Mouse (Mus musculus): ENCODE data around the gene Mettl18. TPM values are rescaled to one million over a fixed set of nuclear protein-coding genes. Genes with fewer than 3 reads are reported as not detected.

Mettl18 gene
- polyA plus RNA-seq (2015; fragmentation: Nextera tagmentation; extraction: Ambion mirVana) = 8.6 and 9.2 TPM in 2 replicates

GRCm38 (mm10) chr1:163994721-163995608 is at the start of gene Mettl18, which contains the start of gene BC055324:
TSS of gene Mettl18 (plus strand) at chr1:163994889.
TSS of gene BC055324 (minus strand) at chr1:163994796.
- H3K9ac ChIP-seq (replicated peaks) = peak within 1 kb of the TSS; percentile 72
- peaks cover 8% of the 10 kb centered on the region for H3K4me1 ChIP-seq
- no peaks in the 10 kb centered on the region for H3K36me3 ChIP-seq
- H3K27ac ChIP-seq (replicated peaks) = peak within 1 kb of the TSS; percentile 74
- H3K27me3 ChIP-seq = no peaks in the 10 kb centered on the region
- peak; percentile 99 for ATAC-seq (replicated peaks)
- H3K4me2 ChIP-seq (replicated peaks) = peak within 1 kb of the TSS; percentile 62
- 2% methylated on average over 43 of the region's 43 CpGs for WGBS
- peak within 1 kb of the TSS; percentile 92 for H3K4me3 ChIP-seq
- no peaks in the 10 kb centered on the region for H3K9me3 ChIP-seq

- H3K9ac ChIP-seq (replicated peaks) = no peak overlapping the region
- no peaks in the 10 kb centered on the region for H3K4me1 ChIP-seq
- H3K4me3 ChIP-seq = no peak overlapping the region
- no peaks in the 10 kb centered on the region for H3K27me3 ChIP-seq
- no peak overlapping the region for H3K4me2 ChIP-seq (replicated peaks)
- H3K27ac ChIP-seq (replicated peaks) = no peak overlapping the region
- no peak for ATAC-seq (replicated peaks)
- peaks cover 75% of the 10 kb centered on the region for H3K36me3 ChIP-seq
- H3K9me3 ChIP-seq = no peaks in the 10 kb centered on the region
- WGBS = 92% methylated on average over 2 of the region's 2 CpGs
These were observed 41.3 kb upstream of the Mettl18 start for GRCm38 (mm10) chr1:163953396-163953795.

- no peak overlapping the region for H3K4me3 ChIP-seq
- no peaks in the 10 kb centered on the region for H3K27me3 ChIP-seq
- H3K36me3 ChIP-seq = peaks cover 39% of the 10 kb centered on the region
- H3K9ac ChIP-seq (replicated peaks) = no peak overlapping the region
- no peak overlapping the region for H3K4me2 ChIP-seq (replicated peaks)
- no peak for ATAC-seq (replicated peaks)
- 91% methylated on average over 3 of the region's 3 CpGs for WGBS
- H3K4me1 ChIP-seq = no peaks in the 10 kb centered on the region
- no peak overlapping the region for H3K27ac ChIP-seq (replicated peaks)
- H3K9me3 ChIP-seq = no peaks in the 10 kb centered on the region
These were observed 36.7 kb upstream of the Mettl18 start for GRCm38 (mm10) chr1:163958036-163958435.

- Histone ChIP-seq H3K27me3 (no peaks in the 10 kb centered on the region), H3K36me3 (peaks cover 18% of the 10 kb centered on the region), H3K4me1 (no peaks in the 10 kb centered on the region), H3K9me3 (no peaks in the 10 kb centered on the region), H3K27ac (replicated peaks) (no peak overlapping the region), H3K4me2 (replicated peaks) (no peak overlapping the region), H3K9ac (replicated peaks) (no peak overlapping the region), H3K4me3 (no peak overlapping the region)
- no peak for ATAC-seq (replicated peaks)
- 90% methylated on average over 10 of the region's 10 CpGs for WGBS
These were observed 30.5 kb upstream of the Mettl18 start for GRCm38 (mm10) chr1:163964008-163964689.

GRCm38 (mm10) chr1:163974471-163974870 is 20.2 kb upstream of the Mettl18 start:
- Histone ChIP-seq H3K9me3 (no peaks in the 10 kb centered on the region), H3K27me3 (no peaks in the 10 kb centered on the region), H3K4me1 (no peaks in the 10 kb centered on the region), H3K4me2 (replicated peaks) (no peak overlapping the region), H3K36me3 (0 out of 2 replicates have a peak, but pooled peaks cover 5% of the 10 kb centered on the region), H3K9ac (replicated peaks) (no peak overlapping the region), H3K4me3 (no peak overlapping the region), H3K27ac (replicated peaks) (no peak overlapping the region)
- no peak for ATAC-seq (replicated peaks)
- 89% methylated on average over 1 of the region's 1 CpGs for whole genome bisulfite sequencing

- no peak overlapping the region for H3K4me3 ChIP-seq
- no peaks in the 10 kb centered on the region for H3K27me3 ChIP-seq
- no peak overlapping the region for H3K4me2 ChIP-seq (replicated peaks)
- 95% methylated on average over 2 of the region's 2 CpGs for WGBS
- H3K27ac ChIP-seq (replicated peaks) = no peak overlapping the region
- ATAC-seq (replicated peaks) = no peak
- 0 out of 2 replicates have a peak, but pooled peaks cover 5% of the 10 kb centered on the region for H3K36me3 ChIP-seq
- no peak overlapping the region for H3K9ac ChIP-seq (replicated peaks)
- H3K4me1 ChIP-seq = no peaks in the 10 kb centered on the region
- H3K9me3 ChIP-seq = no peaks in the 10 kb centered on the region
These were observed 19.6 kb upstream of the Mettl18 start for GRCm38 (mm10) chr1:163975088-163975487.

- H3K9me3 ChIP-seq = no peaks in the 10 kb centered on the region
- no peaks in the 10 kb centered on the region for H3K27me3 ChIP-seq
- H3K9ac ChIP-seq (replicated peaks) = no peak overlapping the region
- H3K27ac ChIP-seq (replicated peaks) = no peak overlapping the region
- H3K36me3 ChIP-seq = 0 out of 2 replicates have a peak, but pooled peaks cover 7% of the 10 kb centered on the region
- no peak overlapping the region for H3K4me3 ChIP-seq
- no peaks in the 10 kb centered on the region for H3K4me1 ChIP-seq
- no peak overlapping the region for H3K4me2 ChIP-seq (replicated peaks)
- ATAC-seq (replicated peaks) = no peak
- WGBS = 80% methylated on average over 1 of the region's 1 CpGs
These were observed 18.2 kb upstream of the Mettl18 start for GRCm38 (mm10) chr1:163976515-163976914.

- Histone ChIP-seq H3K27ac (replicated peaks) (no peak overlapping the region), H3K36me3 (no peaks in the 10 kb centered on the region), H3K9ac (replicated peaks) (no peak overlapping the region), H3K27me3 (no peaks in the 10 kb centered on the region), H3K4me1 (peaks cover 8% of the 10 kb centered on the region), H3K4me2 (replicated peaks) (no peak overlapping the region), H3K4me3 (no peak overlapping the region), H3K9me3 (no peaks in the 10 kb centered on the region)
- WGBS = 88% methylated on average over 4 of the region's 4 CpGs
- no peak for ATAC-seq (replicated peaks)
These were observed 2.3 kb upstream of the Mettl18 start for GRCm38 (mm10) chr1:163992371-163992770.

GRCm38 (mm10) chr1:163994173-163994720 is 442 bp upstream of the Mettl18 start:
- H3K9ac ChIP-seq (replicated peaks) = peak overlapping the region; percentile 72
- H3K27me3 ChIP-seq = no peaks in the 10 kb centered on the region
- no peaks in the 10 kb centered on the region for H3K9me3 ChIP-seq
- WGBS = 2% methylated on average over 38 of the region's 38 CpGs
- H3K4me3 ChIP-seq = peak overlapping the region; percentile 92
- H3K27ac ChIP-seq (replicated peaks) = peak overlapping the region; percentile 44; the same call in 1 of the 2 replicates
- ATAC-seq (replicated peaks) = peak; percentile 34
- H3K36me3 ChIP-seq = no peaks in the 10 kb centered on the region
- peaks cover 8% of the 10 kb centered on the region for H3K4me1 ChIP-seq
- peak overlapping the region; percentile 62 for H3K4me2 ChIP-seq (replicated peaks)

- ATAC-seq (replicated peaks) = no peak
- peak overlapping the region; percentile 42 for H3K4me2 ChIP-seq (replicated peaks)
- H3K9ac ChIP-seq (replicated peaks) = peak overlapping the region; percentile 72
- peaks cover 8% of the 10 kb centered on the region for H3K4me1 ChIP-seq
- no peaks in the 10 kb centered on the region for H3K27me3 ChIP-seq
- H3K27ac ChIP-seq (replicated peaks) = peak overlapping the region; percentile 74; the same call in 1 of the 2 replicates
- H3K4me3 ChIP-seq = peak overlapping the region; percentile 92
- no peaks in the 10 kb centered on the region for H3K9me3 ChIP-seq
- H3K36me3 ChIP-seq = no peaks in the 10 kb centered on the region
- 98% methylated on average over 1 of the region's 2 CpGs for WGBS
These were observed 872 bp downstream of the Mettl18 start for GRCm38 (mm10) chr1:163995609-163995913.

GRCm38 (mm10) chr1:164001831-164002452 is 7.3 kb downstream of the Mettl18 start:
- H3K4me1 ChIP-seq = no peaks in the 10 kb centered on the region
- no peak for ATAC-seq (replicated peaks)
- H3K9me3 ChIP-seq = no peaks in the 10 kb centered on the region
- H3K4me2 ChIP-seq (replicated peaks) = no peak overlapping the region
- H3K36me3 ChIP-seq = no peaks in the 10 kb centered on the region
- H3K4me3 ChIP-seq = no peak overlapping the region
- no peak overlapping the region for H3K9ac ChIP-seq (replicated peaks)
- no peak overlapping the region for H3K27ac ChIP-seq (replicated peaks)
- whole genome bisulfite sequencing = 58% methylated on average over 6 of the region's 6 CpGs
- no peaks in the 10 kb centered on the region for H3K27me3 ChIP-seq

- WGBS = 81% methylated on average over 3 of the region's 3 CpGs
- no peaks in the 10 kb centered on the region for H3K27me3 ChIP-seq
- no peaks in the 10 kb centered on the region for H3K36me3 ChIP-seq
- H3K4me1 ChIP-seq = no peaks in the 10 kb centered on the region
- no peak overlapping the region for H3K4me3 ChIP-seq
- no peak for ATAC-seq (replicated peaks)
- no peak overlapping the region for H3K27ac ChIP-seq (replicated peaks)
- H3K4me2 ChIP-seq (replicated peaks) = no peak overlapping the region
- H3K9me3 ChIP-seq = no peaks in the 10 kb centered on the region
- no peak overlapping the region for H3K9ac ChIP-seq (replicated peaks)
These were observed 9.6 kb downstream of the Mettl18 start for GRCm38 (mm10) chr1:164004311-164004710.

Data from forebrain, embryonic 15.5 days (tissue).